Mouse (Mus musculus): ENCODE results near the gene Rad51c.

DNA sequence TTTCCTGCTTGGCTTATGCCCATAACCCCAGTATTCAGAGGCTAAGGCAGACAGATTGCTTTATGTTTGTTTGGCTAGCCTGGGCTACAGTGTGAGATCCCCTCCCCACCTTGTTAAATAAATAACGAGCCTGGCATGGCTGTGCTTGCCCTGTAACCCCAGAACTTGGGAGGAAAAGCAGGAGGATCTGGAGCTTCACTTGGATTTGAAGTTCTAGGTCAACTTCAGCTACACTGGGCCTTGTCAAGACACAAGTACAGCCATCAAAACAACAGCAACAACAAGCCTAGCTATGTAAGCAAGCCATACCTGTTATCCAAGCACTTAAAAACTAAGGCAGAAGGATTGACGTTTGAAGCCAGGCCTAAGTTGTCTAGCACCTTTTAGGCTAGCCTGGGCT lies 25.6 kb upstream of the Rad51c start:
- TF ChIP-seq CTCF (IDR thresholded peaks at IDR 0.05) (no peak), POLR2A (IDR thresholded peaks at IDR 0.05; ENCODE audit: insufficient read depth, low read depth, low read length) (no peak), EP300 (IDR thresholded peaks at IDR 0.05; ENCODE audit: insufficient read depth, low read depth, low read length) (no peak)
